Mouse (Mus musculus) adrenal gland, adult (tissue): Measurements from ENCODE around the gene Lypd3.

Source experiments
- DNase-seq, 2 experiments: peaks; one replicate each; pipeline ENCODE4 v3.0.0; 2022 to 2023; ENCODE audit warnings: low spot score in 1 of 2; ENCODE audit not compliant: inconsistent age in 2 of 2

Lypd3 gene

DNA sequence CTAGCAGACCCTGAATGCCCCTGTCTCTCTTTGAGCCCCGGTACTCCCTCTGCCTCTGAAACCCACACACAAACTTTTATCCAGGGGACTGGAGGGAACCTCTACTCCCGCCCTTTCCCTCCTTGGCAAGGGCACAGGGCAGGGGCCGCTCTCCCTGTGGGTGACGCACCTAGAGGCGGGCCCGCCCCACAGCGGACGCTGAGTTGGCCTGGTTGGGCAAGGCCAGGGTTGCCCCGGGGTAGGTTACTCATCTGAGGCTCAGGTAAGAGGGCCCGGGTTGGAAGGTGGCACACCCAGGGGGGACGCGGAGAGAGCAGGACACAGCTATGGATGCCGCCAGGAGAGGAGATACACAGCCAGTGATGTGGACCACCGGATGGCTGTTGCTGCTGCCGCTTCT is at the start of gene Lypd3:
Lypd3 (plus strand) TSS at position 287 of the 400 bp plus-strand sequence.
- no peak for DNase-seq

DNA sequence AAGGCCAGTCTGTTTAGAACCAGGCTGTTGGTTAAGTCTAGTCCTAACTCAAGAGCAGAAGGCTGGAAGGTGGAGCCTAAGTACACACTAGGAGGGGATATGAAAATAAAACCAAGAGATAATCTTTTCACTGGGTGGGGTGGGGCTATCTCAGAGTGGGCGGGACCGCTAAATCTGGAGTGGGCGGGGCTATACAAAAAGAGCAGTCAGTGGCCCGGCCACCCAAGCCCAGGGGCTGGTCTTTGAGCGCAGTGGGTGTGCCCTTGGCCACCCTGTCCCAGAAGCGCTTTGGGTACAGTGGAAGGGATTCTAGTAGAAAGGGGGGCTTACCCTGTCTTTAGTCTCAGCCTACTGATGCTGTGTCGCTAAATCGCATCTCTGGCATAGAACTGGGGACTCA is 49.5 kb upstream of the Lypd3 start:
- DNase-seq: no peak

DNA sequence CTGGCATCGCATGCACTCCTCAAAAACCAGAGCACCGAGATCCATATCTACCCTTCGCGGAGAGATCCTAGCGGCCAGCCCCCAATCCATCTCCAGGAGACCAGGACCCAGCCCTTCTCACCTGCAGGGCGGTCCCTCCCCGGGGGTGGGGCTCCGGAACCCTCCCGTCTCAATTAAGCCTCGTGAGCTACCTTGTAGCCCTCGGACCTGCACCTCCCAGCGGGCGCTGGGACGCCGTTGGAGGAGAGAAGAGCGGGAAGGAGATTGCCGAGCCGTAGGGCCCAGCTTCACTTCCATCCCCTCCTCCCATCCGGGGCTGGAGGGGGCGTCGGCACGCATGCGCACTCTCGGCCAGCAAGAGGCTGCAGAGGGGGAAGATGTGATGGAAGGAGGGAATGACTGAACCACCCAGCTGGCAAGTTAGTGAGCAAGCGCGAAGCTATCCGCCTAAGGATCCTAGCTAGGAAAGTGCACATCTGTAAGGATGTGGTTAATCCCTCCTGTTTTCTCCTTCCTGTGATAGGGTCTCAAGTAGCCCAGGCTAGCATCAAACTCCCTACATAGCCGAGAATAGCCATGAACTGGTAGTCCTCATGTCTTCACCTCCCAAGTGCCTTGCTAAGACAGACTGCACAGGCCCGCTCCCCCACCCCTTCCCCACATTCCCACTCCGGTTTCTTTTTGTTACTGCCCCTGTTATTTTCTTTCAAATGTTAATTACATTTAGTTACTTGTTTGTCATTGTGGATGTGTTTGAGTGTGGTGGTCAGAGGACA is 48.8 kb upstream of the Lypd3 start, which contains the start of the genes Ethe1 and Zfp575:
Ethe1 (plus strand) TSS at position 214 of the 776 bp plus-strand sequence.
Zfp575 (minus strand) TSS at position 312 of the 776 bp plus-strand sequence.
- DNase-seq: peak in 1 of 2 experiments; percentile 57

DNA sequence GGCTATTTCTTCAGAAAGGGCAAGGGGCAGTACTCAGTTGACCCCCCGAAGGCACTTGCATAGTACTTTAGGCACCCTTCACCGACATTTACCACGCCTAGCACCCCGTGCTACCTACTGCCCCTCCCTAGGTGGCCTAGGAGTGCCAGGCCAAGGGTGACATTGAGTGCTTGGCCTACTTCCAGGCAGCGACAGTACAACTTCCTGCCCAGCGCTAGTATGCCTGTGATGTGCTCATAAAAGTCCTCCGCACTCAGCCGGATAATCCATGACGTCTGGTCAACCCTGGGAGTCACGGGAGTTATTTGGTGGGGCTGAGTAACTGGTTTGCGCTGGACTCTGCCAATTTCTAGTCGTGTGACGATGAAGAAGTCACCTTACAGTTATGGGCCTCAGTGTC is 48.0 kb upstream of the Lypd3 start:
- DNase-seq: peak; percentile 79 to 89

DNA sequence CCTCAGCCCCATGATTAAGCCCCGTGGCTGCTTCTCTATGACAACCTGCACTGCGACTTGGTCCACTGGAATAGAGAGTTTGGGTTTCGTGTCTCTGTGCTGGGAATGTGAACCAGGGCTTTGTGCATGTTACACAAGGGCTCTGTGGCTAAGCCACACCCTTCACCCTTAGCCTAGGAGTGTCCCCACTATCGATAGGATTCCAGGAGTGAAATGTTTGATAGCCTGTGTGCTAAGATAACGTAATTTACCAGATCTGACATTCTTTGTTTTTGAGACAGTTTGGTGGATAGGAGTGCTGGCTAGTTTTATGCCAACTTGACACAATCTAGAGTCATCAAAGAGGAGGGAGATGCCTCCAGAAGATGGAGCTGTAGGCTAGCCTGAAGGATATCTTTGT is 44.6 kb upstream of the Lypd3 start:
- no peak for DNase-seq

DNA sequence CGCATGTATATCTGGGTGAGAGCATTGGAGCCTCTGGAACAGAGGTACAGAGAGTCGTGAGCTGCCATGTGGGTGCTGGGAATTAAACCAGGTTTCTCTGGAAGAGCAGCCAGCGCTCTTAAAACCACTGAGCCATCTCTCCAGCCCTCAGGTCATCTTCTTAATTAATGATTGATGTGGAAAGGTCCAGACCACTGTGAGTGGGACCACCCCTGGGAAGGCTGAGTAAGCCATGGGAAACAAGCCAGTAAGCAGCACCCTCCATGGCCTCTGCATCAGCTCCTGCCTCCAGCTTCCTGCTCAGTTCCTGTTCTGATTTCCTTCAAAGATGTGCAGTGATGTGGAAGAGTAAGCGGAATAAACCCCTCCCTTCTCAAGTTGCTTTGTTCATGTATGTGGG is 44.2 kb upstream of the Lypd3 start:
- DNase-seq: no peak

DNA sequence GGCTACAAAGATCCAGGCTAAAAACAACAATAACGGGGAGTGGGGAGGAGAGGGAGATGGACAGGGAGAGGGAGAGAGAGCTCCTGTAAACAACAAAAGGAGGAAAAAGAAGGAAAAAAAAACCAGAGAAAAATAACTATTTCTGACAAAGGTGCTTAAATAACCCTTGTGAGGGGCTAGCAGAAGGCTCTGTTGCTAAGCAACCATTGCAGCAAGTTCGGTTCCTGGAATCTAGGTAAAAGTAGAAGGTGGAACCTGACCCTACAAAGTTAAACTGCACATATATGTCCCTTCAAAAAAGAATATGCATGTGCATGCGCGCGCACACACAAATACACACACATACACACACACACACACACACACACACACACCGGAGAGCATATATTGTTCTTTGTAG is 43.6 kb upstream of the Lypd3 start:
- no peak for DNase-seq

DNA sequence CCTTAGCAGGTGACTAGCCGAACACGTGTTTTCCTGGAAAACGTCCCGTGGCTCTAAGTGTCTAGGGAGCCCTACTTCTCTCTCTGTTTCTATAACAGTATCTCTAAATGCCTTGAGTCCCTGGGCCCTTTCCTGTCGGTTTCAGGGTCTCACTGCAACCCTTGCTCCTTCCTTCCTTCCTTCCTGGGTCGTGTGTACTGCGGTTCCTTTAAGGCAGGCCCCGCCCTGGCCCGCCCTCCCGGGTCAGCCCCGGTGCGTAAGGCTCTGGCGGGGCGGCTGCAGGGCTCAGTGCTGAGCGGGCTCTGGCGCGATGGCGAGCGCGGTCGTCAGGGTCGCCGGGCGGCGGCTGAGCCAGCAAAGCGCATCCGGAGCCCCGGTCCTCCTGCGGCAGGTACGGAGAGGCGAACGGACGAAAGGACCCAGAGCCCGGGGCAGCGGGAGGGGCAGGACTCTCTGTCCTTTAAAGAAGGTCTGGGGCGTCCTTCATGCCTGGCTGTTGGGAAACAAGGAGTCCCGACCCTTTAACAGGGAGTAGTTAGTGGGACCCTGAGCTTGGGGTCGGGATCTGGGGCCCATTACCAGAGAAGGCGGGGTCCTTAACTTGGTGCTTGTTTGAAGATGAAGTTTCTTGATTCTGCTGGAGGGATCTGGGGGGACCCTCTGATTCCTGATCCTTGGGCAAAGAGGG is 42.6 kb upstream of the Lypd3 start:
- peak; percentile 85 to 93 for DNase-seq

DNA sequence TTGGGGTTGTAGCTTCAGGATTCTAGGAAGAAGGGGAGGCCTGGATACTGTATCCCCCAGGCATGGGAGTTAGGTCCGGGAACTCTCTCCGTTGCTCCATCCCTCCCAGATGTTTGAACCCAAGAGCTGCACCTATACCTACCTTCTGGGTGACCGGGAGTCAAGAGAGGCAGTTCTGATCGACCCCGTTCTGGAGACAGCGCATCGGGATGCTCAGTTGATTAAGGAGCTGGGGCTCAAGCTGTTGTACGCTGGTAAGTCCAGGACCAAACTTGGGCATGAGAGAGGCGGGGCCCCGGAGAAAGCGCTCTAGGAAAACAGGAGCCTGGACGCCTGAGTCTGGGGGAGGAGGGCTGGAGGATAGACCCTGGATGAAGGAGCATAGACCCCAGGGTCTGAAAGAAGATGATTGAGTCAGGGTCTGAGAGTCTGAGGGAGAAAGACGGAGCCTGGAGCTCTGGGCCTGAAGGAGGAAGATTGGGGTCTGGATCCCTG is 42.0 kb upstream of the Lypd3 start:
- DNase-seq: peak in 1 of 2 experiments; percentile 60

DNA sequence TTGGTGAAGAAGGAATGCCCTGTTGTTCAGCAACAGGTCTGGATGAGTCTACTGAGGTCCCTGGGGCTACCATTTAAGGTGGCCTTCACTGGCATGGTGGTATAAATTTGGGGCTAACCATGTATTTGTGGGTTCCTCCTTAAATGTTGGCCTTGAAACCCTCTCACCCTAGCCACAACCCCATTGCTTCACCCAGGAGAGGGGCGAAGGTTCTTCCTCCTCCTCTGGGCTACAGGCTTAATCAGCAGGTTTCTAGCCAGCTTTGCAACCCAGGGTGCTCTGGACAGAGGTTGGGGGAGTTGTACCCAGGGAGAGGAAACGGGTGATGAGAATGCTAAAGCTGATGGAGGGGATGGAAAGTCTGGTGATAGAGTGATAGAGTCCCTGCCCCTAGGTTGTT is 40.9 kb upstream of the Lypd3 start:
- no peak for DNase-seq

DNA sequence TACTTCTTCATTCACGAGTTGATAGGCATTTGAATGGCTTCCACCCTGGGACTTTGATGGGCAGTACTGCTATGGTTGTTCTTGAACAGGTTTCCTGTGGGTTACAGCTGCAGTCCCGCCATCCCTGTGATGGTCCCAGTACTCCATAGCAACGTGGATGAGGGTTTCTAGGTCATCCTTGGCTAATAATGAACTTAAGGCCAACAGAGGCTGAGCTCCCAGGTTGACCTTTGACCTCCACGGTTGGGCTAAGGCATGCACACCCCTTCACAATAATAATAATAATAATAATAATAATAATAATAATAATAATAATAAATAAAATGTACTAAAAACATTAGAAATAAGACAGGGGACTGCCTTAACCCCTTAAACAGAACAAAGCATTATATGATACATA is 38.2 kb upstream of the Lypd3 start:
- no peak for DNase-seq

DNA sequence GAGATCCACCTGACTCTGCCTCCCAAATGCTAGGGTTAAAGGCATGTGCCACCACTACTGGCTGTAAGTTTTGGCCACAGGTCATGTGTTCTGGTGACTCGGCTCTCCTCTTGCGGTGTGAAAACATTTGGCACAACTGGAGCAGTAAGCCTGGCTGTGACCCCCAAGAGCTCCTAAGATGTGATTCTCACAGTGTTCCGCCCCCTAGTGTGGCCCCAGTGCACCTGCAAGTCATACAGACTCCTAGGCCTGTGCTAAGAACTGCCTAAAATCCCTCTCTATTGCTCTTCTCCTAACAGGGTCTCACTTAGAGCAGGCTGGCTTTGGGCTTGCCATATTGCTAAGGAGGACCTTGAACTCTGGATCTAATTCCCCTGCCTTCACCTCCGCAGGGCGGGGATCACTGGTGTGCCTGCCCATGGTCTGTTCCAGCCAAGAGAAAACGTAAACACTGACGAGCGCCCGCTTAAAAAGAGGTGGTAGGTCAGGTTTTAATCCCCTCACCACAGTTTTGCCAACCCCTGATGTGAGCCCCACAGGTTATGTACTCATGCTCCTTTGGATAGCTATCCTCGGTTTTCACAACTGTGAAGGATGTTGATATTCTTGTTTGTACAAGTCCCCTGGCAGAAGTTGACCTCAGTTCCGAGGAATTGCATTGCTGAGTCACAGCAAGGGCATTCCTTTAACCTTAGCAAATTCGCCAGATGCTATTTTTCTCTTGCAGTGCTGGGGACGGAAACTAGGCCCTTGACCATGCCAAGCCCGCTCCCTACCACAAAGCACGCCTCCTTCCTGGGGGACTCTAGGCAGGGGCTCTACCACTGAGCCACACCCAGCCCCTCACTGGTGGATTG is 36.9 kb upstream of the Lypd3 start:
- DNase-seq: peak; percentile 60 to 82

DNA sequence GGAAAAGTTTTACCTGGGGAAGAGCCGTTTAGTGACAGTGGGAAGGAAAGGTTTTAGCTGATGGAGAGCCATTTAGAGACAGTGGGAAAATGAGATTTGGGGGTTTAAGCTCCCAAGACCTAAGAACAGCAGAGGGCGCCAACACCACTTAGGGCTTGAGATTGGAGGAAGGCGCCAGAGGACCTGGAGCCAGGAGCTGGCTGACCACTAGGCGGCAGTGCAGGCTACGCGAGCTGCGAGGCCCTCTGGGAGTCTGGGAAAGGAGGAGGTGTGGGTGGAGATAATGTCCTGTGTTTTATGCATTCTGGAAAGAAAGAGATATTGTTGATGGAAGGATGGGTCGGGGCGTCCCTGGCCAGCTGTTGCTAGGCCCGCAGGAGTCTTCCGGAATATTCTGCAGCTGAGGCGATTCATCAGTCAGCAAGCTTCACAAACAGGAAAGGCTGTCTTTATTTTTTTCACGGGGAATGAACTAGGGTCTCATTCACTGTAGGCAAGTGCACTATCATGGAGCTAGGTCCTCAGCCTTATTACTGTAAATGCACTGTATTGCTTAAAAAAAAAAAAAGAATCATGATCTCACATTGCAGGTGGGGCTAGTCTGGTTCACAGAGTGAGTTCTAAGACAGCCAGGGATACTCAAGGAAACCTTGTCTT is 35.3 kb upstream of the Lypd3 start:
- peak; percentile 94 to 98 for DNase-seq

DNA sequence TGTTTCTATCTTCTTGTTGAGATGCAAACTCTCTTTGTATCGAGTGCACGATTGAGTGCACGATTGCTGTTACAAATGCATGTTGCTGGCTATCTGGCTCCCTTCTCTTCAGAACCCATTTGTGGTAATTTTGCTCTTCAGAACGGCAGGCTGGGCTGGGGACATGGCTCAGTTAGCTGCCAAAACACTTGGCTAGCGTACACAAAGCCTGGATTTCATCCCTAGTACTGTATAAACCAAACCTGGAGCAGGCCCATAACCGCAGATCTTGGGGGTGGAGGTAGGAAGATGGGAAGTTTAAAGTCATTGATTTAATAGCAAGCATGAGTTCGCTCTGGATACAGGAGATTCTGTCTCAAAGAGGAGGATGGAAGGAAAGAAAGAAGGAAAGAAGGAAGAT is 30.8 kb upstream of the Lypd3 start:
- no peak for DNase-seq

DNA sequence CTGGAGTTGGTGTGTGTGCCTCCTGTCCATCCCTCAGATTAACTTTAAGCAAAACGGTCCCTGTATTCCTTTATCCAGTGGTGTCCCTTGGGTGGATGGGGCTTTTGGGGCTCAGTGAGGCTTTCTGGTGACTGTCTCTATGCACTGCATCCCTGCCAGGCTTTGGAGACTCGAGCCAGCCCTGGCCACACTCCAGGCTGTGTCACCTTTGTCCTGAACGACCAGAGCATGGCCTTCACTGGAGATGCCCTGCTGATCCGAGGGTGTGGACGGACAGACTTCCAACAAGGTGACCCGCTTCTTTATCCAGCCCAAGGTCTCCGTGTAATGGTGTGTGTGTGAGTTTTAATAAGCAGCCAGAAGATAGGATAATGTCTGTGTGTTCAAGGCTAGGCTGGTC is 30.3 kb upstream of the Lypd3 start:
- DNase-seq: no peak

DNA sequence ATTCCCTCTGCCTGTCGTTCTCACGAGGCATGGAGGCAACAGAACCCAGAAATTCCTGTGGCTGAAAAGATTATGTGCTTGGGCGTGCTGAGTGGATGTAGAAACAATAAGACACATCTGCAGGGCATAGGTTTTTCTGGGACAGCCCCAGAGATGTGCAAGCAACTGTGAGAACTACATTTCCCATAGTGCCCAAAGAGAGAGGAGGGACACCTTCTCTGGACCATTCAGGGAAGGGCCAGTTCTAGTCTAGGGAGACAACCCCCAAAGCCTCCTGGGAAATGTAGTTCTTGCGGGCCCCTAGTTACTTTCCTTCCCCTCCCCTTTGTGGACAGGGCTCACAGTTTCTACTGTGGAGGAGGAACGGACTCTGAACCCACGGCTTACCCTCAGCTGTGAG is 28.3 kb upstream of the Lypd3 start:
- peak; percentile 64 to 81 for DNase-seq

DNA sequence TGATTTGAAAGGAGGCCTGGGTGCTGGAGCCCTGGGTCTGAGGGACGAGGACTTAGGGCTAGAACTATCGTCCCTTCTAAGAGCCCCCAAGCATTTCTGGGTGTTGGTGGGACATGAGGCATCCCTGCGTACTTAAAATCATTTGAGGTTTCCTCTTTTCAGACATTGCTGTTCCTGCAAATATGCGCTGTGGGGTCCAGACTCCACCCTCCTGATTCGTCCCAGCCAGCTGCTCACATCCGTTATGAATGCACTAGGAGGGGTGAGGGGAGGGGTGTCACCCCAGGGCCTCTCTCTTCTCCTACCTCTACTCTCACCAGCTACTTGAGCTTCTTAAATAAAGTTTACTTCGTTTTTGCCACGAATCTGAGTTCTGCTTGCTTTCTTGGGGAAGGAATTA is 27.8 kb upstream of the Lypd3 start:
- DNase-seq: no peak

DNA sequence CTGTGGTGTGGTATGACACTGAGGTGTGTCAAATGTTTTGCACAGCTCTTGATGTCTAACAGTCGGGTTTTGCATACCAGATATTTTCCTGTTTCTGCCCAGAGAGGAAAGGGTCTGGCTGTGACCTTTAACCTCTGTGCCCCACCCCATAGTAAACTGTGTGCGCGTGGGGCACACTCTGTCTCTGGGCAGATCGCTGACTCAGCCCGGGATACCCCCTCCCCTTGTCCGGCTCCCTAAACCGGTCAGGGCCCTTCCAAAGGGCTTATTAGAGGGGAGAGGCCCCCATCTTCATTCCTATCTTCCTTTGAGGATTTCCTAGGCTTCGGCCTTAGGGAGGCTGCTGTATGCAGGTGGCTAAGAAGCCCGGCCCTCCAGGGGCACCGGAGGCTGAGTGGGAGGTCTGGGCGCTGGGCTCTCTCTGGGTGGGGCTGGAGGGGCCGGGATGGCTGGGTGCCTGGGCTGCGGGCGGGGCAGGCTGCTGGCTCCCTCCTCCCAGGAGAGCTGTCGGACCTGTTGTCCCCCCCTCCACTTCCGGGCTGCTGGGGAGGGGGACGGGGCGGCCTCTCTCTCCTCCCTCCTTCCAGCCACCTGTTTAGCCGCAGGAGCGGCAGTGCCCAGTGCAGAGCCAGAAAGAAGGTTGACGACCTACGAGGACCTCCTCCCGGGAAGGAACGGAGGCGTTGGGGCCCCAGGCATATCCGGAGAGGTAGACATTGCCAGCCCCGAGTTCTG is 26.0 kb upstream of the Lypd3 start, which contains the start of gene Phldb3:
Phldb3 (plus strand) TSS at position 620 of the 735 bp plus-strand sequence.
- peak in 1 of 2 experiments; percentile 56 for DNase-seq

DNA sequence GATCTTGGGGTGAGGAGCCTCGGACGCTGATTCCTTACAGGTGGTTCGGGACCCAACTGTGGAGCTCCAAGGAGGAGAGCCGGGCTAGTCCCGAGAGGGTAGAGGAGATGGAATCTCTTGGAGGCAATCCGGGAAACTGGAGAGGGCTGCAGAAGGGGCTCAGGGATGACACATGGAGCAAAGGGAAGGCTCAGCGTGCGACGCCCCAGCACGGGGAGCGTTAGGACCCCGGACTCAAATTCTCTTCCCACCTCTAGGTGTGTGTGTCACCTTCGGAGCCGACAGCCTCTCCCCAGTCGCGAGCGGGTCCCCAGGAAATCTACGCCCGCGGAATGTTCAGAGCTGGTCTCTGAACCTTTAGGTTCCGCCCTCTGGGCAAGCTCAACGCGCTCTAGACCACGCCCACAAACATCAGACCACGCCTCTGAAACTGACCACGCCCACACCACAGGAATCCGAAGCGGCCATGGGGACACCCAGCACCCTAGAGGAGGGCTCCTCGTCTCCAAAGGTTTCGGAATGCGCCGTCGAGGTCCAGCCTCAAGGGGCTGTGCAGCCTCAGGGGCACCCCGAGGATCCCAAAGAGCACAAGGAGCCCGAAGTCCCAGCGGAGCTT is 25.4 kb upstream of the Lypd3 start:
- peak; percentile 95 to 99 for DNase-seq

DNA sequence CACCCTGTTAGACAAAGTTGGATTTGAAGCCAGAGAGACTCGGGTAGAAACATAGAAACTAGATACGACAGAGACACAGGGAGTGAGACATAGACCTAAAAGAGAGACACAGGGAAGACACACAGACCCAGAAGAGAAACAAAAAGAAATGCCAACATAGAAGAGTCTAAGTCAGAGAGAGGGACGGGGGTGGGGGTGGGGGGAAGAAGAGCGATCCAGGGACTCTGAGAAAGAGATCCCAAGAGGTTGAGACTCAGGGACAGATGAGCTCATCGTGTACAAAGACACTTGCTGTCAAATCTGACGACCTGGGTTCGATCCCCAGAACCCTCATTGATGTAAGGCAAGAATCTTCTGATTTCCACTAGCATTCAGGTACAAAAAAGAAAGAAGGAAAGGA is 24.6 kb upstream of the Lypd3 start:
- no peak for DNase-seq
